Mouse (Mus musculus) left cerebral cortex, postnatal 10 days (tissue): ENCODE results near the gene Plxna4. TPM values are rescaled to one million over a fixed set of nuclear protein-coding genes. Genes with fewer than 3 reads are reported as not detected.

Experiments
- DNase-seq, 2 experiments: peaks; one replicate each; pipeline ENCODE4 v3.0.0; 2021 to 2022; ENCODE audit warnings: low spot score in 2 of 2, mixed read lengths in 1 of 2; ENCODE audit errors: extremely low spot score in 1 of 2
- intact Hi-C: fragments of 180-260 bp; cut with DNase I; formaldehyde crosslinking; loops from one replicate; pipeline ENCODE4 v1.15.1; 2025
- total RNA-seq, 2 experiments: library from RNA; stranded (reverse); gene quantifications; 2 replicates each; pipeline ENCODE4 v1.2.3; 2021

Gene Plxna4
- total RNA-seq, 2 experiments from 2014 or later, result 87.8 to 94.9 TPM

DNA sequence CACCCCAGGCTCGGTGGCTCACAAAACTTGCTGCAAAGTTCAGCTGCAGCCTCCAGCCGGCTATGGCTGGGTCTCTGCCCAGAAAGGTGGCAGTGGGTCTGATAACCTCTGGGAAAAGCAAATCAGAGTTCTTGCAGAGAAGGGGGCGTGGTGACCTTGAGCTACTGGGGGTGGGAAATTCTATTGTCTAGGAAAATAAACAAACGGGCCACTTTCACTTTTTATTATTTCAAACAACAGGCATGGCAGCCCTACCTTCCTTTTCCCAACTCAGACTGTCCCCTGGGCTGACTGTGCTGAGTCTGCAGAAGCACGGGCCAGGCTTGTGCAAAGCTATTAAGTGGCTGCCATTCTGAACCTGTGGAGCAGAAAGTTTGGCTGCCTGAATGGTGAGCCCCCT is 94.4 kb downstream of the Plxna4 start:
- intact Hi-C loops, result no loop called here
- peak in 1 of 2 experiments; percentile 42 for DNase-seq

DNA sequence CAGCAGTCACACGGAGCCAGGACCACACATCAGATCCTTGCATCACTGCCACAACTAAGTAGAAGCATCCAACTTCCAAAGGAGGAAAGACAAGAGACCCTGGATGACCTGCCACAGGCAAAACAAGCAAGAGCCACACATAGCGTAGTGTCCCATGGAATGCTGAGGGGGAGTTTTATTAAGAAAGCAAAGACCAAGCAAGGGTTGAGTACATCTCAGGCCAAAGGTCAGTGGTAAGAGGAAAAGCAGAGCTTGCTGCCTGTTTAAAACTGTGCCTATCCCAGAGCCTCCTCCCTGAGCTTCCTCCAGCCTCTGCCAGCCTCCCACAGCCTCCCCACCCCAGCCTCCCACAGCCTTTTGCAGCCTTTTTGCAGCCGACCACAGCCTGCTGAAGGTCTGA is 100.9 kb downstream of the Plxna4 start:
- no peak for DNase-seq
- intact Hi-C loops, result no loop called here

DNA sequence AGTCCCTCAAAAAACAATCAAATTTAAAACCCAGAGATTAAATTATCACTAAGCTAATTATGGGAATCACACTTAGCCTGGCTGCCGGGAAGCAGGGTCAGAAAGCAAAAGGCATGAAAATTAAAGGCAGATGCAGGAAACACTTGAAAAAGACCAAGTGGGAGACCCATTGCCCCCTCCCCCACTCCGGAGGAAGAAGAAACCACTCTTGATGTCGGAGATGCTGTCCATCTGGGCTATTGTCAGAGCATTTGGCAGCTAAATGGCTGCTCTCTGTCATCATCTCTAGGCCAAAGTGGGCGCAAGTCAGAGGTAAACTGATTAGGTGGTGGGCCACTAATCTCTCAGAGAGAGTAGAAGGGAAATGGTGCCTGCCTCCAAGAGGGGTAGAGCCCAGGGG is 105.5 kb downstream of the Plxna4 start:
- DNase-seq, result no peak
- intact Hi-C loops, result no loop called here

DNA sequence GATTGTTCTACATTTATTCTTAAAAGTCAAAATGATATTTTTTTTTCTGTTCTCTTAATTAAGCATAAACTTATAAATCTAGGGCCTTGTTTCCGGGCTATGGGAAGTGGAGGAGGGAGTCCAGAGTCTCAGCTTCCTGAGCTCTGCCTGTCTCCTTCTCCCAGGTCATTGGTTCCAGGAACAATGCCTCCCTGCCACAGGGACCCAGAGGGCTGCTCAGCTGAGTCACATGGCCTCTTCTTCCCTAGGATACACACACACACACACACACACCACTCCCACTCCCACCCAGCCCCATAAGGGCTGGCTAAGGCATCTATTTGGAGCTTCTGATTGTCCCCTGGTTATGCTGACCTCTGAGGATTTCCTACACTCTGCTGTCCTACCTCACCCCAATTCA is 107.3 kb downstream of the Plxna4 start:
- intact Hi-C loops, result no loop called here
- no peak for DNase-seq

DNA sequence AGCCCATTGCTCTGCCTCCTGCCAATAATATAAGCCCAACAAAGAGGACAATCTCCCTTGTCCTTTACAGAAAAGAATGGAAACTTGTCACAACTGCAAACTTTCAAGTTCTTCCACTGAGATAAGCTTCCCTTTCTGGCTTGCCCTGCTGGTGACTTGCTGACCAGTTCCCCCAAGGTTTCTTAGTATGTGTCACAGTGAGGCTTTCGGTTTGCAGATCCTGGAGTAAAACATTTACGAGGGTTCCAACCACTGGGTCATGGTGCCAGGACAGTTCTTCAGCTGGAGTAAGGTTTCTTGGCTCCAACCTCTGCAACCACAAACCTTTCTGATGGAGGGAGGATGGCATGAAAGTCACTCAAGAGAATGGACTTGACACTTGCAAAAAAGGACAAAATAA is 108.2 kb downstream of the Plxna4 start:
- intact Hi-C loops, result loop anchor here (5.0 kb wide), 1 partner anchor 108 kb away; the partner anchor contains the start of gene Plxna4
- DNase-seq, result no peak

DNA sequence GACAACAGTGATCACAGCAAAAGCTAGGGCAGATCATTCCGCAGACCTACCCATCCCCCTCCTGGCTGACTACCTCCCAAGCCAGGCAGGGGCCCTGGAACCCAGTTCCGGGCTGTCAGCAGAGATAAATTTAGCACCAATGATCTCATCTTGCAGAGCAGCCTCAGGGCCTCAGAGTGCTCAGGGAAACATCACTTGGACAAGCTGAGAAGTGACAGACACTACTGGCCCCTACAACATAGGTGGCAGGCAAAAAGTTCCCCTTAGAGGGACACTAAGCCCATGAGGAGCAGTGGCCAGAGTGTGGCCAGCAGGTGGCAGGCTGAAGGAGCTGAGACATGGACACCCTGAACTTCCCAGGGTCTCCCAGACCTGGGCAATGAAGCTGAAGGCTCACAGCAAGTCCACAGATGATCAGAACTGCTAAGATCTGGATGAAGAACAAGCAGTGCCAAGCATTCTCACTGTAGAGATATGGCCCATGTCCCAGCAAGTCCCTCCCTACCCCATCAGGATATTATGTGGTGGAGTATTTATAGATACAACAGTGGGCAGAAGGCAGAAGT is 108.7 kb downstream of the Plxna4 start:
- intact Hi-C loops, result loop anchor here (5.0 kb wide), 1 partner anchor 108 kb away; the partner anchor contains the start of gene Plxna4
- DNase-seq, result peak; percentile 34 to 83

DNA sequence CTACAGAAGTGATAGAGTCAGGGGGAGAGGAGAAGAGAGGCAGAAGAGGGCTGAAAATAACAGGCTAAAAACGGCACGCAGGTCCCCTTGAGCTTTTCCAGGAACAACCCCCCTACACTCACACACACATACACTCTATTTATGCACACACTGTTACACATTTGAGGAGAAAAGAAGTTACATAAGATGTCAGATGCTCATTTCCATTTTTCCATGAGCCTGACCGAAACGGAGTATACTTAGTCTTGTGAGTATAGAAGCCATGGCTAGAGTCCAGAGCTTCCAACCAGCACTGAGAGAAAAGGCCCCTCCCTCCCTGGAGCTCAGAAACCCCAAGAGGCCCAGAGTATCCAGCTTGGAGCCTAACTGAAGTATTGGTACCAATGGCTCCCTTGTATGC is 112.0 kb downstream of the Plxna4 start:
- intact Hi-C loops, result loop anchor here (5.0 kb wide), 1 partner anchor 111 kb away; the partner anchor contains the start of gene Plxna4

DNA sequence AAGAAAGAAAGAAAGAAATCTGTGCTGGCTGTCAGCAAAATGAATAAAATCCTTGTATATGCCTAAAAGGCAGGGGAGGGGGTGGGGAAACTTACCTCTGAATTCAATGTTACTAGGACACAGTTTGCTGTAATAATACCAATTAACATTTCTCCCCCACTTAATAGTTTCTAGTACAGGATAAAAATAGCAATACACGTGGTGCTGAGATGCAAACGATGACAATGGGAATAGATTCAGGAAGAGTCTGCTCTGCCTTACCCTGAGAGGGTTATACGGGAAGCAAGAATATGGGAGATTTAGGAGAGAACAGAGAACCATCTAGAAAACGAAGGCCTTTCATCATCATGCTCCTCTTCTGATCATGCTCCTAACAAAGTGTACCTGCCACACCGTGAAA is 115.9 kb downstream of the Plxna4 start:
- intact Hi-C loops, result no loop called here
- no peak for DNase-seq

More for the DNA sequence above, 112.0 kb downstream of the Plxna4 start:
- peak; percentile 42 to 59 for DNase-seq

DNA sequence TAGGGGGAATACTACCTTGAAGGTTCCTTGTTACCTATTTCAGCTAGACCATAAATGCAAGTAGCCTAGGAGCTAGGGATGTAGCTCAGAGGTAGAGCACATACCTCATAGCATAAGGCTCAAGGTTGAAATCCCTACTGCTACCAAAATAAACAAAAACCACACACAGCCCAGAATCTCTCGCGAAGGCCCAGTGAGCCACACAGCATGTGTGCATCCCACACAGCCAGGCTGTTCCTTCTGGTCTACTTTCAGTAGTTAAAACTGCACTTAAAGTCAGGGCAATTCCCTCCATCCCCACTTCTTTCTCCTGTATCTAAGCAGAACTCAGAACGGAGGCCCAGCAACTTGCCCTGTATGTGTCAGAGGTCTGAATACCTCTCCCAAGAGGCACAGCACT is 116.4 kb downstream of the Plxna4 start:
- no peak for DNase-seq
- intact Hi-C loops, result no loop called here

DNA sequence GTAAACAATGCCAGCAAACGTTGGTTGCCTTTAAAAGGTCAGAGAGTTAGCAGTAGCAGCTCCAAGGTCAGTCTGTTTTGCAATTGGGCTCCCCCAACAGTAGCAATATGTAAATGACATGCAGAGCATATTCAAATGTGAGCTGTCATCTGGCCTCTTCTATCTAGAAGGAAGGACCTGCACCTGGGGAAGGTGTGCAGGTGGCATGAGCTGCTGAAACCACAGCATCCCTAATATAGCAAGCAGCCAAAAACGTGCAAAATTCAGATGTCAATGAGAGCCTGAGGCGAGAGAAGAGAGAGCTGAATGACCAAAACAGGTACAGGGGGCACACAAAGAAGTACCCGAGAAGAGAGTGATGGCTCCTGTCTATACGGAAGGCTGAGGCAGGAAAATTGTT is 118.8 kb downstream of the Plxna4 start:
- intact Hi-C loops, result no loop called here
- DNase-seq, result no peak

DNA sequence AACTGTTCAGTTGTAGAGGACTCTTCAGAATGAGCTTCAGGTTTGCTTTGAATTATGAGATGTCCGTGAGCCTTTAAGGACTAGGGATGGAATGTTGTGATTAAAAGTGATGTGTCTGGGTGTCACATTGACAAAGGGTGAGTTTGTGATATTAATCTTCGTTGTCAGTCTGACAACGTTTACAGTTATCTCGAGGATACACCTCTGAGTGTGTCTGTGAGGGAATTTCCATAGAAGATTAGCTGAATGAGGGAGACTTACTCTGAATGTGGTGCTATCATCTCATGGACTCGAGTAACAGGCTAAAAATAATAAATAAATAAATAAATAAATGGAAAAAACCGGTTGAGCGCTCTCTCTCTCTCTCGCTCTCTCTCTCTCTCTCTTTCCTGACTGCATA is 122.9 kb downstream of the Plxna4 start:
- intact Hi-C loops, result no loop called here
- no peak for DNase-seq

DNA sequence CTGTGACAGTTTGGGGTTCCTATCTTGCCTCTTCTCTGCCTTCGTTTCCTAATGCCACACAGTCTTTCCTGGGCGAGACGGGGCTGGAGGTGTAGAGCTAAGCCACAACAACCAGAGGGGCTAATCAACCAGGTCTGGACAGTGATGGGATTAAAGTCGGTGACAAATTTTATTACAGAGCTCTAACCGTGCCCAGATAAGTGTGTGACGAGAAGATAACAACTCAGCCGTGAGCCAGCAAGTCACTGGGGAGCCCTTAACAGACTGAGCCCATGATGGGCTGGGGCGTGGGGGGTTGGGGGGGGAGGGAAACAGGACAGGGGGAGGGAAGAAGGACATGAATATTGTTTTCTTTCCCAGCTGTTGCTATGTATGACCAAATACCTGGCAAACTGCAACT is 123.4 kb downstream of the Plxna4 start:
- intact Hi-C loops, result no loop called here
- DNase-seq, result no peak

DNA sequence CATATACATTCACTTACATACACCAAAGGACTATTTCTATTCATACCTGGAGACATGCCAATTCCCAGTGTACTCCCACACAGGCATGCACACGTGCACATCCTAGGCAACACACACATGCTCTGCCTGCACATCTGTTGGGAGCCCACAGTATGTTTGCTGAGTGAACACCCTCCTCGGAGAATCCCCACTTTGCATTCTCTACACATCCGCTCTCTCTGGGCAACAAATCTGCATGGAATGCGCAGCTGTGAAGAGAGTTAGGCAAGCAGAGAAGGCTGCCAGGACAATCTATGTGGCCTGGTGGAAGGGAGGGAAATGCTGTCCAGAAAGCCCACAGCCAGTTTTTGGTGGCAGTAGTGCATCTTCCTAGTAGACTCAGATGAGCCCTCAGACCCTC is 123.9 kb downstream of the Plxna4 start:
- DNase-seq, result peak; percentile 50 to 61
- intact Hi-C loops, result no loop called here

DNA sequence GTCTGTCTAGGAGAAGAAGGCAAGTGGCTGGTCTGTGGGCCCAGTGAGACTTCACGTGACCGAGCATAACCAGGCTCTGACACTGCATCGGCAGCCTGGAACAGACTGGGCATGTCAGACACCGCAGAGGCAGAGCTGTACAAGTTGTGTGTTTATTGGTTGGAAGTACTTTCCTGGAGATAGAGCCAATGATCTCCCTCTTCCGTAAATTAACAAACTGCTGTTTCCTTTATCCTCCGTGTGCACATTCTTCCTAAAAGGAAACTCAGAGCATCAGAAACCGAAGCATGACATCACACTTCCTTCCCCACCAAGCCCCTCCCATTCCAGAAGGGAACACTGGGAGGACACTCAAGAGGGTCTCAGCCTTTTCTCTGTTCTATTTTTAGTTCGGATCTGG is 127.6 kb downstream of the Plxna4 start:
- no peak for DNase-seq
- intact Hi-C loops, result no loop called here

DNA sequence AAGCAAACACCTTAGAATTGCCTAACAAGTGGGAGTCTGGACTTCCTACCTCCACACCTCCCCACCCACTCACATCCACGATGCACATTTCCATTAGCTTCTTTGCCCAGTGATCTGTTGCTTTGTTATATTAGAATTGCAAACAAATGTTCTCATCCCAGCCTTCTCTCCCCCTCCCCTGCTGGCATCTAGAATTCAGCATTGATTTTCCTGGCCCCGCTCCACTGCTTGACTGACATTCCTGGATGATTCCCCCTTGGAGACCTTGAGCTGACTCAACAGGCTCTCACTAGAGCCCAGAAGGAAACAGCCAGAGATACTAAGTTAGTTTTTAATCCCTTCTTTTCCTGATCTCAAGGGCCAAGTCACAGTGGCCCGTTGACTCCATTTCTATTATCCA is 131.4 kb downstream of the Plxna4 start:
- DNase-seq, result no peak
- intact Hi-C loops, result no loop called here

DNA sequence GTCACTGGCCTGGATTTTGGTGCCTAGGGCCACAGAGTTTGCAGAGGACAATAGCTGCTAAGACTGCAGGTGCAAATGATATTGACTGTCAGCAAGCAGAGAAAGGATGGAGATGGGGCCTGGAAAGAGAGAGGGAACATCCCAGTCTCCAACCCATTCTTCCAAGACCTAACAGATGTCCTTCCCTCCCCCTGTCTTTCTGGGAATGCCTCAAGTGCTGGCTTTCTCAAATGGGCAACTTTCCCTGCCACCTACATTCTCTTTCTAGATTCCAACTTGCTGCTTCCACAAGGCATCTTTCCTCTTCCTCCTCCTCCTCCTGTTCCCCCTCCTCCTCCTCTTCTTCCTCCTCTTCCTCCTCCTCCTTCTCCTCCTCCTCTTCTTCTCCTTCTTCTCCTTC is 136.1 kb downstream of the Plxna4 start:
- intact Hi-C loops, result no loop called here

DNA sequence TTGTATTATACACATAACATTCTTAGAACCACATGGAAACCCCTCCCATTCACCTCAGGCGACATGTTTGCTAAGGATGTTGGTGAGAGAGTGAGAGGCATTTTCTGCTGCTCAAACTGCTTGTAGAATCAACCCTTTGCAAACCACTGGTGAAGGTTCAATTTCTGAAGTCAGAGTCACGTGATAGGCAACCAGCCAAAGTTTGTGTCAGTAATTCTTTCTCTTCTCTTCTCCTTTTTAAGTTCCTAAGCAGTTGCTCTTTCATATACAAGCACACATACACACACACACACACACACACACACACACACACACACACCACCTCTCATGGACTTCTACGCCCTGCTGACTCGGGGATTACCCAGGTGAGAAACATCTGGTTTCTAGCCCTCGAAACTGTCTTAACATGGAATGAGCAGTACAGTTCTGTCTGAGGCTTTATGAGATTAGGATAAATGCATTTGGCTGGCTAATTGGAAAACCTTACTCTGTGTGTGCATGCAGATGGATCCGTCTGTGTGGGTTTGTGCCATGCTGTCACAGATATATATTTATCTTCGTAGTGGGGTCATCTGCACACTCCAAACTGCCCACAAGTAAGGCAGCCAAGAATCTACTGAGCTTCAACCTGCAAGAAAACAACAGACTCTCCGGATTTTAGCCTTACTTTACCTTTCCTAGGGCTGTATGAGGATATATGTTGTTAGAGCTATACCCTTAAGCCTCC is 138.6 kb downstream of the Plxna4 start:
- intact Hi-C loops, result loop anchor here (10.0 kb wide), 1 partner anchor 95 kb away; no protein-coding TSS in a partner anchor
- no peak for DNase-seq

More for the DNA sequence above, 136.1 kb downstream of the Plxna4 start:
- no peak for DNase-seq

DNA sequence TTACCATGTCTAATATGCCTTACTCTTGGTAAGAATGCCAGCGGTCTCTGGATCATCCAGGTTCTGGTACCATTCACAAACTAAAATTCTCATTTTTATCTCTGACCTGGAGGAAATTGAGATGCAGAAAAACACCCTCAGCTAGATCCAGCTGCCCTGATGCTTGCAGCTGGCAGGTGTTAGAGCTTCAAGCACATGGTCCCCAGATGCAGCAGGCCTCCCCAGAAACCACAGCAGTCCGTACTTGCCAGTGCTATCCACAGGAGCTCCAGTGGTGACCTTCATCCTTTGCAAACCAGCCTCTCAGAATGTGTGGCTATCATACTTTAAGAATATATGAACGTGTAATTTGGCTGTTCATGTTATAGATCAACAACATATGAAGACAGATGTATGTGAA is 139.2 kb downstream of the Plxna4 start:
- intact Hi-C loops, result loop anchor here (10.0 kb wide), 1 partner anchor 94 kb away; no protein-coding TSS in a partner anchor

DNA sequence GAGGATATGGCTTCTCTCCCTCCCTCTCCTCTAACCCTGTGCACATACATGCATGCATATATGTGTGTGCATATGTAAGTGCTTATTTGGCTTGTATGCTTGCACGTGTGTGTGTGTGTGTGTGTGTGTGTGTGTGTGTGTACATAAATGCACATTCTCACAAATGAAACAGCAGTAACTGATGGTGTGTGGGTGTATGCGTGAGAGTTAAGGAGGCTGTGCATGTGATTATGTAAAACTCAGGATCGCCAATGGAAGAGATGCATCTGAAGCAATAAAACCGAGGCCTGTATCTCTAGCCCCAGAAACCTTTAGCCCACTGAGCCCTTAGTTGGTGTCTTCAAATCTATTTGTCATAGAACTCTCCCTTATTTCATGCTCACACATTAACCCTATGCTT is 141.7 kb downstream of the Plxna4 start:
- DNase-seq, result no peak
- intact Hi-C loops, result loop anchor here (10.0 kb wide), 1 partner anchor 91 kb away; no protein-coding TSS in a partner anchor

More for the DNA sequence above, 139.2 kb downstream of the Plxna4 start:
- DNase-seq, result no peak

DNA sequence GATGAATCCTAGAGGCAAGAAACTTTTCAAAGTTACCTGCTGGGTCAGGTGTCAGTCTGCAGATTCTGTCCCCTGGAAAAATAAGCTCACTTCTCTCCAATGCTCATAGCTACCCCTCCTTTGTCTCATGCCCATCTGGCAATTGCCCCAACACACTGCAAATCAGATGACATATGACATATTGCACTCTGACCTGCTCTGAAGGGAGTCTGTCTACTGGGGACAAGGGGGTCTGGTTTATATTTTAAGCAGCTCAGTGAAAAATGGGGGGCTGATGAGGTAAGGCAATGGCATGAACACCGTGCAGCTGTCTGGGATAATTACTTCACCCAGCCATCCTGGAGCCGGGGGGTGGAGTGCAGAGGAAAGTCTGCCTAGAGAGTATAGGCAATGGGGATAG is 142.7 kb downstream of the Plxna4 start:
- no peak for DNase-seq
- intact Hi-C loops, result loop anchor here (10.0 kb wide), 1 partner anchor 90 kb away; no protein-coding TSS in a partner anchor
